Mouse (Mus musculus) mouse embryonic stem cell (cell line): ENCODE data around the gene Mettl15.
"Not testable (repeated sequence)": the region's sequence is repeated elsewhere in the genome, so short reads cannot be mapped to it uniquely, and the experiment has no call there.

Experiments
- in situ Hi-C, 2 experiments: fragments of 300-500 bp; cut with MboI; formaldehyde crosslinking; loops; 1 replicate in 1 of 2; 3 replicates in 1 of 2; pipeline ENCODE4 v1.14.3; 2019 to 2020; ENCODE audit warnings: low sequenced_read_pairs in 2 of 2, low pct_unique_long_range_greater_than_20kb in 1 of 2, mixed read lengths in 1 of 2; ENCODE audit not compliant: unreplicated experiment in 1 of 2

The Mettl15 gene

DNA sequence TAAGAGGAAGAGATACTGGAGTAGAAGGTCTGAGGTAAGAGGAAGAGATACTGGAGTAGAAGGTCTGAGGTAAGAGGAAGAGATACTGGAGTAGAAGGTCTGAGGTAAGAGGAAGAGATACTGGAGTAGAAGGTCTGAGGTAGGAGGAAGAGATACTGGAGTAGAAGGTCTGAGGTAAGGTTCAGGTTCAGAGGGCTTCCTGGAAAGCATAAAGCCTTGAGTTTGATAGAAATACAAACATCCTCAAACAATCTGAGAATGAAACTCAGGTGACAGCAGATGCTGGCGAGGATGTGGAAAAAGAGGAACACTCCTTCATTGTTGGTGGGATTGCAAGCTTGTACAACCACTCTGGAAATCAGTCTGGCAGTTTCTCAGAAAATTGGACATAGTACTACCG is 63.9 kb downstream of the Mettl15 start:
- in situ Hi-C loops: not testable (repeated sequence)

DNA sequence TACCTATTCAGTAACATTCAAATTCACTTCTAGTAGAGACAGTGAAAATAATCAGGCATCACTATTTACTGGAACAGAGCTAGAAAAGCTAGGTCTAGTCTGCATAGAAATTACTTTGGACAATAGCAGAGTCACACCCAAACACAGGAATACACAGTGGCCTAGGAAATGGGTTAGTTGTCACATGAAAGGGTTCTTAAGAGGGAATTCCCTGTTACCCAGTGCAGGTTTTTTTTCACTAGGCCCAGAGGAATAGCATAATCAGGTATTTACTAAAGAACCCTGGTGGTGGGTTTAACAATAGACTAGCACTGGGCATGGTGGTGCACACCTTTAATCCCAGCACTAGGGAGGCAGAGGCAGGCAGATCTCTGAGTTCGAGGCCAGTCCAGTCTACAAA is 69.9 kb downstream of the Mettl15 start:
- in situ Hi-C loops: not testable (repeated sequence)

DNA sequence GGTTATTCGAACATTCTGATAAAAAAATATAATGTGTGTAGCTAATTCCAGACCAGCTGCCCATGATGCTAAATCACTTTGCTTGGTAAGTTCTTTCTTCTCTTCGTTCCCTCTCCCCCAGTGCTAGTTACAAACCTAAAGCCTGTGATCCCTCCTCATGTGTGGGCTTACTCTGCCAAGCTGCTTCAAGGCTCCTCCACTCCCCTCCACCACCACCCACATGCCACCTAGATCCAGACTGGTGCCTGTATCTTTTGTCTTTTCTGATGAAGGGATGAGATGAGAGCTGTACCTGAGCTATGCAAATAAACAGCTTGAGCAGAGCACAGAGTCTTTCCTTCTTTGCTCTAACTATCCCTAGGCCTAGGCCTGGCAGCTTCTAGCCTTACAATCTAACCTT is 72.5 kb downstream of the Mettl15 start:
- in situ Hi-C loops: no loop called here

DNA sequence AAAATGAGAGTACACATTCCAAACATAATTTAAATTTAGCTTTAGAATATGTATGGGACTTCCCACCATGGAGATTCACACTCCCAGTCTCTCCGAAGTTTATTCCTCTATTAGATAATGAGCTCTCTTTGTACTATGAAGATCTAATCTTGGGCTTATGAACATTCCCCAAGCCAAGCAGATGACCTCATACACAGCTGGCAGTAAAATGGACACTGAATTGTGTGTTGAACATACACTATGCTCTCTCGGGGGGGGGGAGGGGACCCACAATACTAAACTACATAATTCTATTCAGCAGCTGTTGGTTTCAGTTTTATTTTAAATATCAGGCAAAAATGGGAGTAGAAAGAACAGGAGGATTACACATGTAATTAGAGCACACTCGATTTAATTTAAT is 97.6 kb downstream of the Mettl15 start:
- in situ Hi-C loops: no loop called here

DNA sequence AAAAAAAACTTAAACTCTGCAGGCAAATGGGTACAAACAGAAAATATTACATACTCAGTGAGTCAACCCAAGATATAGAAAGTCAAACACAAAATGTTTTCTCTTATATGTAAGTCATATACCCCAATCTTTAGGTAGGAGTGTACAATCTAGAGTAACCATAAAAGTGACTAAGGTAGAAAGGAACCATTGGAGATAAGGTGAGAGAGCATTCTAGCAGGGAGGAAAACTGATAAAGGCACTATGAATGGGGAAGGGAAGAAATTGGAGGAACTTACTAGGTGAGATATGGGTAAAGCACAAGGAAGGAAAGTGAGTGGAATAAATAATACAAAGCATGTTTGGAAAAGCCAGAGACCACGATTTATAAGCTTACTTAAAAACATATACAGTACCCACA is 122.0 kb downstream of the Mettl15 start:
- in situ Hi-C loops: no loop called here

DNA sequence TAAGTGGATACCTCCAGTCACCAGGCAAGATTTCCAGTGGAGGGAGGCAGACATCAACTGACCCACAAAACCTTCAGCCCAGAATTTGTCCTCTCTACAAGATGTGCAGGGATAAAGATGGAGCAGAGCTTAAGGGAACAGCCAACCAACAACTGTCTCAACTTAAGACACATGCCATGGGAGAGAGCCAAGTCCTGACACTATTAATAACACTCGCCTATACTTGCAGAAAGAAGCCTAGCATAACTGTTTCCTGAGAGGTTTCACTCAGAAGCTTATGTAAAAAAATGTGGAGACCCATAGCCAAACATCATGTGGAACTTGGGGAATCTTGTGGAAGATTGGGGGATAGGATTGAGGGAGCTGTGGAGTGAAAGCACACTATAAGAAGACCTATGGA is 124.4 kb downstream of the Mettl15 start:
- in situ Hi-C loops: no loop called here

DNA sequence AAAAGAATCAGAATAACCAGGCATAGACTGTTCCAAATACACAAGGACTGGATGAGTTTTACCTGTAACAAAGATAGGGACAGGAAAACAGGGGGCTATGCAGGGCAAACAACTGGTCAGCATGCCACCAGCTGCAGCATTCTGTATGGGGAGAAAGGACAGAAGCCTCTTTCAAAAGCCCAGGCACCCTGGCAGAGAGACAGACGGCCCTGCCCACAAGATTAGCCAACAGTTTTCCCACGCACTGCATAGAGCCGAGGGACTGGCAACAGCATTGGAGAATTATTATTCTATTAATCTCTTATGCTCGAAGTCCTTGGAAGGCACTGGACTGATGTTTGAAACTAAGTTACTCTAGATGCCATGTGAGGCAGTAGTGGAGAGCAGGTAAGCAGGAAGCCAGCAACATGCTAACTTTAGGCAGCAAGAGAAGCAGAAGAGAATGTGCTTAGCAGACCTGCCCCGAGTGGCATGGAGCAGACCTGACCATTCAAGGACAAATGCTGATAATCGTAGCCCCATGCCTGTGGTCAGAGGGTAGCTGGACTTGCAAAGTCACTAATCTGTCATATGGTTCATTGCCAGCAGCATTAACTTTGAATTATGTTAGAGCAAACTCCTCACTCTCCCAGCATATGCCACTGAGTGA is 127.0 kb downstream of the Mettl15 start:
- in situ Hi-C loops: no loop called here

DNA sequence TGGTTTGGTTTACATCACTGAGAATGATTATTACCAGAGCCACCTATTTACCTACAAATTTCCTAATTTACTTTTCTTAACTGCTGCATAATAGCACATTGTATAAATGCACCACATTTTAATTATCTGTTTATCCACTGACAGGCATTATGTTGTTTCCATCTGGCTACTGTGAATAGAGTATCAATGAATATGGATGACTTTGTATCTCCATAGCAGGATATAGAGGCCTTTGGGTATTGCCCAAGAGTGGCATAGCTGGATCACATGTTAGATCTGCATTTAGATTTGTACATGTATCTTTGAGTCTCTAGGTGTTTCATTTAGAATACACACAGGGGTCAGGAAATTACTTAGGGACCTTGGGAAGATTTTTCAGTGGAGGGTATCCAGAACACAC is 133.3 kb downstream of the Mettl15 start:
- in situ Hi-C loops: no loop called here

DNA sequence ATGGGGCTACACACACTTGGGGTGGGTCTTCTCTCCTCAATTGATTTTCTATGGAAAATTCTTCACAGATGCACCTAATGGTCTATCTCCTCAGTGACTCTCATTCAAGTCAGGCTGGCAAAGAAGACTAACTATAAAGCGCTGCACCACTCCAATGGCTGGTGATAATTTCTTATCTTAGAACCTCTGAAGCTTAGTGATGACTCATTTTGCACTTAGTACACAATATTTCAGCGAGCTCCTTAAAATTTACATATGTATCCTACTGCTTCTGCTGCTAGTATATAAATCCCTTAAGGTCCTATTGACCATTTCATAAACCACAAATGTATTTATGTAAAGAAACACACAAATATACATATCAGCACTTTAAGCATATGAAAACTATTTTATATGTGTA is 136.1 kb downstream of the Mettl15 start:
- in situ Hi-C loops: no loop called here

DNA sequence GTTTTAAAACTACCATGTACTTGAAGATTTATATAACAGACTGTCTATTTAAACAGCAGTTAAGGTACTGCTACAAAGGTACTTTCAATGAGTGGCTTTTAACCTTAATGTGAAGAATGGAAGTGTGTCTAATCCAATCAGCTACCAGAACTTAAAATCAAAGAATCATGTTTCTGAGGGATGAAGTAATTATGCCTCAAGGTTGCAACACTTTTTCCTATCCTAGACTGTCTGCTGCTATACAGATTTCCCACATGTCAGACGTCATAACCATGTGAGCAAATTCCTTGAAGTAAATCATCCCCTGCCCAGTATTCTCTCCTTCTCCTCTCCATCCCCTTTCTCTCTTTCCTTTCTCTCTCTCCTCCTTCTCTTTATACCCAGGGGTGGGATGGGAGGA is 140.2 kb downstream of the Mettl15 start:
- in situ Hi-C loops: no loop called here

DNA sequence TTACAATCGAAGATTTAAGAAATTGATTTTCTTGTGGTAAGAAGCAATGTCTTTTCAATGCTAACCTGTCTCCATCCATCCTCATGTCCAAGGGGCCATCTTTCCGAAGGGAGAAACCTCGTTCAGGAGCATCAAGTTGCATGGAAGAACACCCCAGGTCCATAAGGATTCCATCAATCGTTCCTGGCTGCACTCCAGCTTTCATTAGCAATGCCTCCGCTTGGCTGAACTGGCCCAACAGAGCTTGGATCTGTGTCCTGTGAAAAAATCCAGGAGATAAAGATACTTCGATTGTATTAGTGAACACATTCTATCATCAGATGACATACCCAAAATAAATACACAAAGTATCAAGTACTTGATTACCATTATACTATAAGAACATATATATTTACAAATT is 143.3 kb downstream of the Mettl15 start:
- in situ Hi-C loops: no loop called here

DNA sequence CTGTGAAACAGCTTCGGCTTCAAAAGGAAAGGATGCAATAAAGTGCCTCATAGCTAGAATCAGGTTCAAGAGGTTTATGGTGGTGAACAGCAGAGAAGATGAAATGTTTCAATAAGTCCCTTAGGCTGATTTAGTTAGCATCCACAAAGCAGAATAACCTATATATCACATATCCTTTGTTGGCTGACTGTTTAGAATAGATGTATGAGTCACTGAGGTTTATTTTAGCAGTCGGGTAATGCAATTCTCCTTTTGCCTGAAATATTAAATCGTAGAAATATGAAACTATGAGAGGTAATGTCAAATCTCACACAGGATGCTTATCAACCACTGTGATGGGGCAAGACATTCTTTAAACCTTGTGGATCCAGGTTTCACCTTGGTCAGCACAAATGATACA is 149.8 kb downstream of the Mettl15 start:
- in situ Hi-C loops: no loop called here

DNA sequence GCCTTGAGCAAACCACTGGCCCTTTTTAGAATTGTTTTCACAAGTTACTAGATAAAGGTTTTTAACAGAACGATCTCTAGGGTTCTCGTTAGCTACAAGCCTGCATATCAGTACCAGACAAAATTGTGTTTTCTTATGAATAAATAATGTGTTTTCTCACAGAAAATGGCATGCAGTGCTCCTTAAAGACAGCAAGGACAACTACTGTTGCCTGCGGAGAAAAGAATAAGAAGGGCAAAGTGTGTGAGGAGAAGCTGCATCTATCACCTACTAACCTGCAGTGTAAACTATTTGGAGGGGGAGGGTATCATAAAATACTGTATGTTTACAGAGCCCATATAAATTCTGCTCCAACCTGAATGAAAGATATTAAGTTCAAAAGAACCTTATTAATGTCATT is 150.6 kb downstream of the Mettl15 start:
- in situ Hi-C loops: no loop called here

DNA sequence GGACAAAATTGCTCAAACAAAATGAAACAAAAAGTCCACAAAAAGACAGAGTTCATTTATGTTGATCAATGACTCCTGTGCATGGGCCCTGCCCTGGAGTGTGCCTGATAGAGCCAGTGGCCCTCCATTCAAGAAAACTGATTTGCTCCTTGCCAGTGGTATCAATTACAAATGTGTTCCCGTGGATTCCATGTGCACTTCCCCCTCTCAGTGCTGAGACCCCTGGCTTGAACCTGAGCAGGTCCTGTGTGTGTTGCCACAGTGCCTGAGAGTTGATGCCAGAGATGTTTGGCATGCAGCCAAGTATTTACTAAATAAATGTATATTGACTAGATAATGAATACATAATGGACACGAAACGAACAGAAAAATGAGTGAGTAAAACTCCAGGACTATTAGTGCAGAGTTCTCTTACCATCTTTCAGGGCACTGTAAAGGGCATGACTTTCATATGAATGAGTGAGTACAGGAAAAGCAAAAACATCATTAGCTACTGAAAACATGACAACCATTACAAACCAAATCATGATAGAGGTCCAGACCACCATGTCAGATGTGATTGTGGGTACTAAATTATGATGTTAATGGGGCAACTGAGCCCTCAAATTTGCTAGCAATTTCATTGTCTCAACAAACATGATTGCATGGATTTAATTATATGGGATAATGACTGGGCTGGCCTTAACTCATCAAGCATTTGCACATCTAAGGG is 174.6 kb downstream of the Mettl15 start:
- in situ Hi-C loops: no loop called here

DNA sequence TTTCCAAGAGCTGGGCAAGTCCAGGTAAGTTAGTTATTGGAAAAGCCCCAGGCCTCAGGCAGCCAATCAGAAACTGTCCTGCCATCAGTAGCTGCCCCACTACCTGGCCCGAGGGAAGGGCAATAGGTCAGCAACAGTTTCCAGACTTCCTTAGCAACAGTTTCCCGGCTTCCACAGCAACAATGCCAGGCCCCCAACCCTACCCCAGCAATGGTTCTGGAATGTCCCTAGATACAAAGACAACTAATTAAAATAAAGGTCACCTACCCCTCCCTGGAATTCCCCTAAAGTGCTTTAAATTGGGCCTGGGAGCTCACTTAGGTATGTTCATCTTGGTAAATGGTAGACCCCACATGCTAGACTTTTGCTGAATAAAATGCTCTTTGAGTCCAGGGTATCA is 230.9 kb downstream of the Mettl15 start:
- in situ Hi-C loops: no loop called here
